Mouse (Mus musculus): ENCODE measurements at regions not wholly inside any gene's neighbourhood (a gene's known extent, or its start where the extent isn't known, plus 50 kb on each side); places are given as distances from the start of the nearest gene placed in this dataset.
A peak's percentile ranks its signal among the peaks of the same experiment; 100 is the strongest.
"Not testable (repeated sequence)": the region's sequence is repeated elsewhere in the genome, so short reads cannot be mapped to it uniquely, and the experiment has no call there.

- WGBS: 78% methylated on average over 2 of the region's 2 CpGs
- ATAC-seq: no peak
- Histone ChIP-seq H3K9me3 (ENCODE audit: control insufficient read depth) (no peaks in the 10 kb centered on the region), H3K4me1 (replicated peaks; ENCODE audit: control insufficient read depth, insufficient read depth, low read length) (no peaks in the 10 kb centered on the region), H3K27me3 (replicated peaks; ENCODE audit: control insufficient read depth, insufficient read depth, low read length) (no peaks in the 10 kb centered on the region), H3K4me2 (replicated peaks; ENCODE audit: low read depth) (no peak overlapping the region), H3K4me3 (ENCODE audit: low read depth, low read length) (no peak overlapping the region), H3K27ac (ENCODE audit: low read depth, low read length) (no peak overlapping the region), H3K9ac (ENCODE audit: low read depth, low read length) (no peak overlapping the region), H3K36me3 (ENCODE audit: control insufficient read depth, insufficient read depth) (no peaks in the 10 kb centered on the region)
- TF ChIP-seq CTCF (IDR thresholded peaks at IDR 0.05; ENCODE audit: low read depth): no peak
These were observed 130.0 kb upstream of the Gm9972 start for GRCm38 (mm10) chr11:42905561-42905960.

DNA sequence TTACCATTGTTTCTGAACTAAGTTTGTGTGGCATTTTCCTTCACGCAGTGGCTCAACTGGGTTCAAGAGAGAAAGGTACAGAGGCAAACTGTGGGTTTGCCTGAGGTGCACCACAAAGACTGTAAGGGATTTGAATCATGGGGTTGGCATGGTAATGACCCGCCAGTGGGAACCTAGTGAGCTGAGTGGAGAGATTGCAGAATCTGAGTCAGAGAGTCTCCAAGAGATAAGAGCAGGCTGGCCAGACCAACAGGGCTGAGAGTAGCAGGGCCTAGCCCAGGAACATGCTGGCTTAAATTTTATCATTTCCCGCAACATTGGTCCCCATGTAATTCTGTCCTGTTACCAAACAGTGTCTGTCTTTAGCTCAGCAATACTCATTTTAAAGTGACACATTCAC is 129.5 kb upstream of the Gm9972 start:
- Histone ChIP-seq H3K27me3 (replicated peaks; ENCODE audit: control insufficient read depth, insufficient read depth, low read length) (no peaks in the 10 kb centered on the region), H3K9ac (ENCODE audit: low read depth, low read length) (no peak overlapping the region), H3K4me2 (replicated peaks; ENCODE audit: low read depth) (no peak overlapping the region), H3K4me3 (ENCODE audit: low read depth, low read length) (no peak overlapping the region), H3K27ac (ENCODE audit: low read depth, low read length) (no peak overlapping the region), H3K4me1 (replicated peaks; ENCODE audit: control insufficient read depth, insufficient read depth, low read length) (no peaks in the 10 kb centered on the region), H3K36me3 (ENCODE audit: control insufficient read depth, insufficient read depth) (no peaks in the 10 kb centered on the region), H3K9me3 (ENCODE audit: control insufficient read depth) (no peaks in the 10 kb centered on the region)
- TF ChIP-seq CTCF (IDR thresholded peaks at IDR 0.05; ENCODE audit: low read depth): no peak
- WGBS: 88% methylated on average over 3 of the region's 3 CpGs
- no peak for ATAC-seq

DNA sequence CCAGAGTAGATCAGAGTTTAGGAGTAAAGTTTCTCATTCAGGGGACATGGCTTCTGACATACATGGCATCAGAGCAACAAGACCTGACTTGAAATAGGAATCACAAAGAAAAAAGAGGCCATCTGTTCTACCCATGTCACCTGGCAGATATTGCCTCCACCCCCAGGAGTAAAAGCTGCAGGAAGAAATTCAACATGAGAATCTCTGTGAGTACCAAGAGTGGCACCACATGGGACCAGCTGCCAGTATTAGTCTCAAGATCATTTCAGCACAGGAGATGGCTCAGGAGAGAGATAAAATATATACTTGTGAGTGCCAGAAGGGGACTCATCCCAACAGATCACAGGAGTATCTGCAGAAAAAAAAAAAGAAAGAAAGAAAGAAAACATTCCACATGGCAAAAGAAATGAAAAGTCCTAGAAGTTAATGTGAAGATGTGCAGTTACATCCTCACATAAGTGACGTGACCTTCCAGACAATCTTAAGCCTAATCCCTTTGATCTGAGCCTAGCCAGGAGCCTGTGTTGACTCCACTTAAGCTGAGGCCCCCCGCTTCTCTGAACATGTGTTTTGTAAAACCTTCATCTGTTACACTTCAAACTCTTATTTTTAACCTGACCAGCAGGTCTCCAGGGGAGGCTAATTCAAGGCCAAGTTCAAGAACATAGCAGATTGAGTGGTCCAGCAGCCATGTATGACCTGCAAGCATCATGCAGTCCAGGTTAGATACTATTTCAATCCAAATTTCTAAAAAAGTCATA is 118.9 kb upstream of the Gm9972 start:
- H3K36me3 ChIP-seq (ENCODE audit: control insufficient read depth, insufficient read depth): no peaks in the 10 kb centered on the region
- no peaks in the 10 kb centered on the region for H3K9me3 ChIP-seq (ENCODE audit: control insufficient read depth)
- H3K9ac ChIP-seq (ENCODE audit: low read depth, low read length): no peak overlapping the region
- H3K4me3 ChIP-seq (ENCODE audit: low read depth, low read length): no peak overlapping the region
- H3K27ac ChIP-seq (ENCODE audit: low read depth, low read length): no peak overlapping the region
- H3K4me1 ChIP-seq (replicated peaks; ENCODE audit: control insufficient read depth, insufficient read depth, low read length): no peaks in the 10 kb centered on the region
- no peak for TF ChIP-seq CTCF (IDR thresholded peaks at IDR 0.05; ENCODE audit: low read depth)
- no peak overlapping the region for H3K4me2 ChIP-seq (replicated peaks; ENCODE audit: low read depth)
- 59% methylated on average over 2 of the region's 2 CpGs for WGBS
- no peaks in the 10 kb centered on the region for H3K27me3 ChIP-seq (replicated peaks; ENCODE audit: control insufficient read depth, insufficient read depth, low read length)
- ATAC-seq: no peak

DNA sequence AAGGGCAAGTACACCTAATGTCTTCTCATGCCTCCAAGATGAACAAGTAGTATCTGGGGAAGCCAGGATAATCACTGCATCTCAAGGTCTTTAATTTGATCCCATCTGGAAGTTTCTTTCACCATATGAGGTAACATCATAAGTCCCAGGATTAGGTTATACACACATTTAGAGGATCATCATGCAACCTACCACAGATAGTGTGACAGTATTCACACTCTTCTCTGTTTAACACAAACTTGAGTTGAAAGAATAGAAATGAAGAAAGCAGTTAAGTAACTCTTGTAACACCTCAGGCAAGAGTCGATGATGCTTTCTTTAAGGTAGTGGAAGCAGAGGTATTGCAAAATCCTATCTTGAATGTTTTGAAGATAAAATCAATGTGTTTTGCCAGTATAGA is 116.3 kb upstream of the Gm9972 start:
- no peak for ATAC-seq
- 91% methylated on average over 1 of the region's 1 CpGs for WGBS
- Histone ChIP-seq H3K9ac (ENCODE audit: low read depth, low read length) (no peak overlapping the region), H3K27ac (ENCODE audit: low read depth, low read length) (no peak overlapping the region), H3K36me3 (ENCODE audit: control insufficient read depth, insufficient read depth) (no peaks in the 10 kb centered on the region), H3K4me3 (ENCODE audit: low read depth, low read length) (no peak overlapping the region), H3K4me1 (replicated peaks; ENCODE audit: control insufficient read depth, insufficient read depth, low read length) (no peaks in the 10 kb centered on the region), H3K4me2 (replicated peaks; ENCODE audit: low read depth) (no peak overlapping the region), H3K27me3 (replicated peaks; ENCODE audit: control insufficient read depth, insufficient read depth, low read length) (no peaks in the 10 kb centered on the region), H3K9me3 (ENCODE audit: control insufficient read depth) (no peaks in the 10 kb centered on the region)
- TF ChIP-seq CTCF (IDR thresholded peaks at IDR 0.05; ENCODE audit: low read depth): no peak

DNA sequence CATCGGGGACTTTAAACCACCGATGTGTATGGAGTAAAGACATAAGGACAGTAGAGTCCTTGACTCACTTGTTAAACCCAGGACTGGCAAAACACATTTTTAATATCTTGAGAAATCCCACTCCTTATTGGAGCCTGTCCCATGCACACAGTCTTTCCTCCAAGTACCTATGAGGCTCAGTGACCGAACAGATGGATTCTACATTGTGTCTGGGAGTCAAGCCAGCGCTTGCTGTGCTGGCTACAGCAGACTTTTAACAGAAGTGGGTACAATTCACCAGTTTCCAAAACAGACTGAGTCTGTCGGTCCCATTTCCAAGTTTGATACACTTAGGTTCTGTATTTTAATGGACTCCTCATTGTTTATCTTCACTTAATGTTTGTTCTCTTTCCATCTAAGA is 108.4 kb upstream of the Gm9972 start:
- no peak for TF ChIP-seq CTCF (IDR thresholded peaks at IDR 0.05; ENCODE audit: low read depth)
- 71% methylated on average over 5 of the region's 5 CpGs for WGBS
- H3K27ac ChIP-seq (ENCODE audit: low read depth, low read length): no peak overlapping the region
- no peak for ATAC-seq
- H3K9ac ChIP-seq (ENCODE audit: low read depth, low read length): no peak overlapping the region
- H3K9me3 ChIP-seq (ENCODE audit: control insufficient read depth): no peaks in the 10 kb centered on the region
- H3K36me3 ChIP-seq (ENCODE audit: control insufficient read depth, insufficient read depth): no peaks in the 10 kb centered on the region
- no peak overlapping the region for H3K4me2 ChIP-seq (replicated peaks; ENCODE audit: low read depth)
- no peaks in the 10 kb centered on the region for H3K4me1 ChIP-seq (replicated peaks; ENCODE audit: control insufficient read depth, insufficient read depth, low read length)
- no peaks in the 10 kb centered on the region for H3K27me3 ChIP-seq (replicated peaks; ENCODE audit: control insufficient read depth, insufficient read depth, low read length)
- H3K4me3 ChIP-seq (ENCODE audit: low read depth, low read length): no peak overlapping the region

DNA sequence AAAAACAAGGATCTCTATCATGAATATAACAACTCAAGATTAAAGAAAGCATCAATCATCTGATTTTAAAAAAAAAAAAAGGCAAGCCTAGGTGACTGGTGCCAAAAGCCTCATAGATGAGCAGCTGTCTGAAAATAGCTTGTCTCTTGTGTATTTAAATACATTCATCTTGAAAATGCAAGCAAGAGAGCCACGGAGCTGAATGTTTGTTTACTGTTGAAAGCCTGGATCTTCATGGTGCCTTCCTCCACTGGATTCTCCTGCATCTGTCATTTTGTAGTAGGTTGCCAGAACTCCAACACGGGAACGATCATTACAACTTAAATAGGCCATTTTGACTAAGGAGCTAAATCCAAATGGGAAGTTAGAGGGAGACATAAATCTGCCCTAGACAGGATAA is 106.6 kb upstream of the Gm9972 start:
- H3K4me3 ChIP-seq (ENCODE audit: low read depth, low read length): no peak overlapping the region
- H3K36me3 ChIP-seq (ENCODE audit: control insufficient read depth, insufficient read depth): no peaks in the 10 kb centered on the region
- no peaks in the 10 kb centered on the region for H3K27me3 ChIP-seq (replicated peaks; ENCODE audit: control insufficient read depth, insufficient read depth, low read length)
- ATAC-seq: no peak
- H3K9me3 ChIP-seq (ENCODE audit: control insufficient read depth): no peaks in the 10 kb centered on the region
- H3K4me1 ChIP-seq (replicated peaks; ENCODE audit: control insufficient read depth, insufficient read depth, low read length): no peaks in the 10 kb centered on the region
- H3K9ac ChIP-seq (ENCODE audit: low read depth, low read length): no peak overlapping the region
- TF ChIP-seq CTCF (IDR thresholded peaks at IDR 0.05; ENCODE audit: low read depth): no peak
- no peak overlapping the region for H3K27ac ChIP-seq (ENCODE audit: low read depth, low read length)
- WGBS: 56% methylated on average over 3 of the region's 3 CpGs
- H3K4me2 ChIP-seq (replicated peaks; ENCODE audit: low read depth): no peak overlapping the region

- peak; percentile 88 for ATAC-seq
- not testable (repeated sequence) for H3K27ac ChIP-seq (ENCODE audit: low read depth, low read length); H3K9me3 ChIP-seq (ENCODE audit: control insufficient read depth); H3K4me2 ChIP-seq (replicated peaks; ENCODE audit: low read depth); H3K4me3 ChIP-seq (ENCODE audit: low read depth, low read length); H3K27me3 ChIP-seq (replicated peaks; ENCODE audit: control insufficient read depth, insufficient read depth, low read length); H3K4me1 ChIP-seq (replicated peaks; ENCODE audit: control insufficient read depth, insufficient read depth, low read length); H3K36me3 ChIP-seq (ENCODE audit: control insufficient read depth, insufficient read depth); H3K9ac ChIP-seq (ENCODE audit: low read depth, low read length)
- 39% methylated on average over 4 of the region's 4 CpGs for WGBS
These were observed 96.3 kb upstream of the Gm9972 start for GRCm38 (mm10) chr11:42939271-42939670.
